Mouse (Mus musculus) myocyte (in vitro differentiated cells): ENCODE results near the gene Cbfa2t3. TPM values are rescaled to one million over a fixed set of nuclear protein-coding genes. Genes with fewer than 3 reads are reported as not detected.

Experiments
- H3K27me3 ChIP-seq: one replicate; pipeline ENCODE4 v1.6.1; 2011; ENCODE audit not compliant: control insufficient read depth, insufficient read depth, insufficient read length
- H3K36me3 ChIP-seq: one replicate; pipeline ENCODE4 v1.6.1; 2011; ENCODE audit not compliant: control insufficient read depth, insufficient read depth
- H3K4me2 ChIP-seq: one replicate; pipeline ENCODE4 v1.6.1; 2011; ENCODE audit warnings: low read depth, control low read depth
- H3K4me3 ChIP-seq: one replicate; pipeline ENCODE4 v1.5.1; 2011; ENCODE audit warnings: mild to moderate bottlenecking, control low read depth, moderate library complexity
- H3K79me2 ChIP-seq: one replicate; pipeline ENCODE4 v1.6.1; 2011; ENCODE audit not compliant: control insufficient read depth, insufficient read depth
- H3ac ChIP-seq: one replicate; pipeline ENCODE4 v1.6.1; 2011; ENCODE audit not compliant: control insufficient read depth, insufficient read length
- CEBPB ChIP-seq: IDR thresholded peaks from 2 replicates; pipeline ENCODE4 v1.6.1; 2011; ENCODE audit warnings: mild to moderate bottlenecking, moderate library complexity; ENCODE audit not compliant: poor library complexity, insufficient read depth, severe bottlenecking
- E2F4 ChIP-seq: IDR thresholded peaks from one replicate; pipeline ENCODE4 v1.6.1; 2011; ENCODE audit warnings: mild to moderate bottlenecking, control low read depth, moderate library complexity; ENCODE audit not compliant: insufficient read depth
- MAX ChIP-seq: IDR thresholded peaks from one replicate; pipeline ENCODE4 v1.6.1; 2011; ENCODE audit warnings: low read depth, mild to moderate bottlenecking, control low read depth
- MYOD1 ChIP-seq, 3 experiments: IDR thresholded peaks; one replicate each; pipeline ENCODE4 v1.6.1; 2011; ENCODE audit warnings: control low read depth in 2 of 3, low read depth in 2 of 3, mild to moderate bottlenecking in 2 of 3, moderate library complexity in 1 of 3; ENCODE audit not compliant: insufficient read length in 2 of 3, control insufficient read depth in 1 of 3
- MYOG ChIP-seq, 3 experiments: IDR thresholded peaks; one replicate each; pipeline ENCODE4 v1.6.1; 2011; ENCODE audit warnings: control low read depth in 2 of 3, low read depth in 2 of 3, mild to moderate bottlenecking in 2 of 3; ENCODE audit not compliant: insufficient read length in 2 of 3, control insufficient read depth in 1 of 3, insufficient read depth in 1 of 3
- POLR2A ChIP-seq: IDR thresholded peaks from one replicate; pipeline ENCODE4 v1.6.1; 2011; ENCODE audit warnings: low read depth, mild to moderate bottlenecking, control low read depth, moderate library complexity; ENCODE audit not compliant: insufficient read length
- POLR2AphosphoS2 ChIP-seq: IDR thresholded peaks from one replicate; pipeline ENCODE4 v1.6.1; 2011; ENCODE audit warnings: low read depth, control low read depth; ENCODE audit not compliant: insufficient read length
- REST ChIP-seq: IDR thresholded peaks from one replicate; pipeline ENCODE4 v1.6.1; 2011; ENCODE audit warnings: mild to moderate bottlenecking, control low read depth, moderate library complexity; ENCODE audit not compliant: insufficient read depth, insufficient read length
- SRF ChIP-seq: IDR thresholded peaks from one replicate; pipeline ENCODE4 v1.6.1; 2011; ENCODE audit warnings: low read depth; ENCODE audit not compliant: control insufficient read depth, insufficient read length
- TCF12 ChIP-seq: IDR thresholded peaks from one replicate; pipeline ENCODE4 v1.6.1; 2011; ENCODE audit warnings: mild to moderate bottlenecking, control low read depth; ENCODE audit not compliant: poor library complexity, insufficient read depth, severe bottlenecking
- TCF3 ChIP-seq: IDR thresholded peaks from one replicate; pipeline ENCODE4 v1.6.1; 2011; ENCODE audit warnings: low read depth, control low read depth; ENCODE audit not compliant: insufficient read length
- USF1 ChIP-seq: IDR thresholded peaks from one replicate; pipeline ENCODE4 v1.6.1; 2011; ENCODE audit warnings: low read depth, mild to moderate bottlenecking, control low read depth, moderate library complexity
- polyA plus RNA-seq: library from polyadenylated mRNA; unstranded; fragments of >200 nt; fragmentation: generic; extraction: Trizol; gene quantifications from one replicate; pipeline ENCODE4 v1.2.1, GENCODE M21; 2012; ENCODE audit warnings: missing spikeins

The Cbfa2t3 gene
- polyA plus RNA-seq, 1 experiment = 29.5 TPM

DNA sequence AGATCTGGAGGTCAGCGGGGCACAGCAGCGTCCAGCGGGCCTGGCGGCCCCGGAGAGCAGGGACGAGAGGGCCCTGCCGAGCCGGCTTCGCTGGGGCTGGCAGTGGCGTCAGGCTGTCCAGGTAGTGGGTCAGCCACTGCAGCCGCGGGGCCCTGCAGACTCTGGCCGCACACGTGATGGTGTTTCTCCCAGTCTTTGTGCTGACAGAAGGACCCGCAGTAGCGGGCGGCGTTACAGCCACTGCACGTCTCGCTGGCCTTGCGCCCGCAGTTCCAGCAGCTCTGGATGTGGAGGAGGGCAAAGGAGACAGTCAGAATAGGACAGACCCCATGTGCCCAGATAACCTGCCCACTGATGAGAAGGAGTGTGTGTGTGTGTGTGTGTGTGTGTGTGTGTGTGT is 68.2 kb downstream of the Cbfa2t3 start:
- Histone ChIP-seq H3K4me2 (no peak overlapping the region), H3K36me3 (no peaks in the 10 kb centered on the region), H3K4me3 (no peak overlapping the region), H3K27me3 (peaks cover 39% of the 10 kb centered on the region), H3ac (no peak overlapping the region), H3K79me2 (no peaks in the 10 kb centered on the region)
- TF ChIP-seq MYOG (IDR thresholded peaks at IDR 0.05; ENCODE audit: control insufficient read depth in 1 of 3, insufficient read depth in 1 of 3, insufficient read length in 2 of 3, low read depth in 2 of 3) = no peak
- TF ChIP-seq MYOD1 (IDR thresholded peaks at IDR 0.05; ENCODE audit: control insufficient read depth in 1 of 3, insufficient read length in 2 of 3, low read depth in 2 of 3) = no peak
- TF ChIP-seq CEBPB = no peak
- TF ChIP-seq TCF3 = no peak
- no peak for TF ChIP-seq SRF
- TF ChIP-seq POLR2A = no peak
- TF ChIP-seq POLR2AphosphoS2 = no peak
- TF ChIP-seq E2F4 = no peak
- no peak for TF ChIP-seq TCF12
- TF ChIP-seq USF1 = no peak
- TF ChIP-seq REST = no peak
- TF ChIP-seq MAX = no peak

DNA sequence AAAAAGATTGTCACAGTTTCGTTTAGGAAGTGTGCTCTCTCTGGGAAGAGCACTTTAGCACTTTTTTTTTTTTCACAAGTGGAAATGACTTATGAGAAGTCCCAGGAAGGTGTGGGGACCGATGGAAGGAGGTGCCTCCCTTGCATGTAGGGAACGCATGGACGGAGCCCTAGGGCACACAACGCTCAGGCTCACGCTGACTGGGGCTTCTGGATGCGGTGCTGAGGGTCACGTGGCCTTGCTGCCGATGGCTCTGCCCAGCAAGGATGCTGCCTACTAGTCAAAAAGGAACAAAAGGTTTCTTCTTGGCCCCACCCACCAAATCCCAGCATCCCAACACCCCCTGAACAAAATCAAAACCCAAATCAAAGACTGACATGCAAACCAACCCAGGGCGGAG is 69.5 kb downstream of the Cbfa2t3 start:
- peaks cover 31% of the 10 kb centered on the region for H3K27me3 ChIP-seq
- TF ChIP-seq TCF12 (no peak), REST (no peak), TCF3 (no peak), MYOG (IDR thresholded peaks at IDR 0.05; ENCODE audit: control insufficient read depth in 1 of 3, insufficient read depth in 1 of 3, insufficient read length in 2 of 3, low read depth in 2 of 3) (no peak), E2F4 (no peak), CEBPB (no peak), MYOD1 (IDR thresholded peaks at IDR 0.05; ENCODE audit: control insufficient read depth in 1 of 3, insufficient read length in 2 of 3, low read depth in 2 of 3) (no peak), POLR2AphosphoS2 (peak; percentile 57), MAX (no peak)
- H3K79me2 ChIP-seq = no peaks in the 10 kb centered on the region
- H3K4me3 ChIP-seq = no peak overlapping the region
- H3ac ChIP-seq = no peak overlapping the region
- no peak overlapping the region for H3K4me2 ChIP-seq
- no peaks in the 10 kb centered on the region for H3K36me3 ChIP-seq

DNA sequence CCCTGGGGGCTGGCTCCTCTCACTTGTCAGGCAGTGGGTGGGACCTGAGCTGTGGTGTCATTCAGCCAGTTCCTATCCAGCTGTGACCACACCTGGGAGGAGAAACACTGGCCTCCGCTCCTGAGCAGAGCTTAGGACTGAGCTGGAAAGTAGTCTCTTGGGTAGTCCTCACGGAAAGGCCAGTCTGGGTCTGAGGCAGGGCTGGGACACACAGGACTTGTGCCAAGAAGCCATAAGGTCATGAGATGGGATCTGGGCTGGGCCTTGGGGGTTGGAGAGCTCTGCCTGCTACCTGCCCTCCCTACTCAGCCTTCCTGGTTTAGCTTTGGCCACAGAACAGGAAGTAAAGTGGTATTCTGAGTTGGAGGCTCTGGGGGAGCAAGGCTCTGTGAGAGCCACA is 72.0 kb downstream of the Cbfa2t3 start:
- Histone ChIP-seq H3K36me3 (no peaks in the 10 kb centered on the region), H3ac (no peak overlapping the region), H3K79me2 (no peaks in the 10 kb centered on the region), H3K4me3 (no peak overlapping the region), H3K27me3 (peaks cover 30% of the 10 kb centered on the region), H3K4me2 (no peak overlapping the region)
- TF ChIP-seq POLR2A (peak; percentile 15), CEBPB (no peak)

DNA sequence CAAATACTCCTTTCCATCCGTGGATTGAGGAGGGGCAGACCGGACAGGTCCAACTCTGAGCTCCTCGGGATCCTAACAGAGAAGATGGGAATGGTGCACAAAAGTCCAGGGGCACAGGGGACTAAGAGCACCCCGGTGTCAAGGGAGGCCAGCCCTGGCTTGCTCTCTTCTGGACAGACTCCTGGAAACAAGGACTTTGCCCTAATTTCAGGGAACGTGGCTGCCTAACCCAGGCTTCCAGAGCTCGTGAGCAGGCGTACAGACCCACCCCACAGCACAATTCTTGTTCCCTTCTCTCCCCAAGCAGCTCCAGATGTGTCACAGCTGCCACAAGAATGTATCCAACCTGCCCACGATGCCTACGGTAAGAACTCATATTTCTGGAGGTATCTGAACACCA is 73.1 kb downstream of the Cbfa2t3 start:
- no peaks in the 10 kb centered on the region for H3K36me3 ChIP-seq
- H3K27me3 ChIP-seq = peaks cover 28% of the 10 kb centered on the region
- no peak overlapping the region for H3K4me2 ChIP-seq
- H3K4me3 ChIP-seq = no peak overlapping the region
- TF ChIP-seq USF1 = no peak
- TF ChIP-seq SRF = no peak
- TF ChIP-seq TCF3 = no peak
- no peak for TF ChIP-seq POLR2A
- no peak for TF ChIP-seq E2F4
- no peak for TF ChIP-seq MYOG (IDR thresholded peaks at IDR 0.05; ENCODE audit: control insufficient read depth in 1 of 3, insufficient read depth in 1 of 3, insufficient read length in 2 of 3, low read depth in 2 of 3)
- no peak for TF ChIP-seq REST
- no peak for TF ChIP-seq POLR2AphosphoS2
- TF ChIP-seq TCF12 = no peak
- no peak for TF ChIP-seq CEBPB
- TF ChIP-seq MAX = no peak
- no peak for TF ChIP-seq MYOD1 (IDR thresholded peaks at IDR 0.05; ENCODE audit: control insufficient read depth in 1 of 3, insufficient read length in 2 of 3, low read depth in 2 of 3)
- H3K79me2 ChIP-seq = no peaks in the 10 kb centered on the region
- no peak overlapping the region for H3ac ChIP-seq

DNA sequence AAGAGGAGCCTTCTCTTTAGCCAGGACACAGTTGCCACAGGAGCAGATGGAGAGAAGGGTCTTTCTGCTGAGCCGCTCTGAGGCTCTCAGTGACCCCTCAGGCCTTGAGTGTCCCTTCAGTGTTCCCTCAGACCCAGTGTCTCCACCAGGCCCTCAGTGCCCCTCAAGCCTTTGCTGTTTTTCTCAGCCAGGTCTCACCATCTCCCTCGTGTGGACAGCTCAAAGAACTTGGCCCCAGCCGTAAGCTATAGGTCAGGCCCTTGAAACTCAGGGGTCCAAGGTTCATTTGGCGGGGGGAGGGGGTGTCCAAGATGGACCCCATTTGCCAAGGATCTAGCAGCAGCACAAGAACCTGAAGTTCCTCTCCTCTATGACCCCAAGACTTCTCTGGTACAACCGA is 74.3 kb downstream of the Cbfa2t3 start:
- H3K79me2 ChIP-seq = no peaks in the 10 kb centered on the region
- H3K36me3 ChIP-seq = no peaks in the 10 kb centered on the region
- no peak overlapping the region for H3ac ChIP-seq
- H3K4me3 ChIP-seq = no peak overlapping the region
- no peak overlapping the region for H3K4me2 ChIP-seq
- TF ChIP-seq CEBPB = no peak
- no peak for TF ChIP-seq REST
- no peak for TF ChIP-seq TCF3
- no peak for TF ChIP-seq USF1
- no peak for TF ChIP-seq TCF12
- TF ChIP-seq E2F4 = no peak
- TF ChIP-seq MAX = no peak
- no peak for TF ChIP-seq POLR2A
- no peak for TF ChIP-seq POLR2AphosphoS2
- TF ChIP-seq SRF = no peak
- TF ChIP-seq MYOG (IDR thresholded peaks at IDR 0.05; ENCODE audit: control insufficient read depth in 1 of 3, insufficient read depth in 1 of 3, insufficient read length in 2 of 3, low read depth in 2 of 3) = no peak
- TF ChIP-seq MYOD1 (IDR thresholded peaks at IDR 0.05; ENCODE audit: control insufficient read depth in 1 of 3, insufficient read length in 2 of 3, low read depth in 2 of 3) = no peak
- H3K27me3 ChIP-seq = peaks cover 26% of the 10 kb centered on the region
